Mouse (Mus musculus) ES-E14 (cell line): ENCODE measurements around the gene Fastk.

Experiments
- CHD2 ChIP-seq: IDR thresholded peaks from 2 replicates; pipeline ENCODE4 v1.6.1; 2014; ENCODE audit warnings: mild to moderate bottlenecking, low read depth, low read length, inconsistent platforms
- MAFK ChIP-seq: IDR thresholded peaks from 2 replicates; pipeline ENCODE4 v1.6.1; 2014; ENCODE audit warnings: mild to moderate bottlenecking, low read depth, low read length, inconsistent platforms; ENCODE audit not compliant: insufficient read depth
- ZC3H11A ChIP-seq: IDR thresholded peaks from 2 replicates; pipeline ENCODE4 v1.6.1; 2012; ENCODE audit warnings: low read depth, mild to moderate bottlenecking, inconsistent platforms, low read length, borderline replicate concordance
- ZNF384 ChIP-seq: IDR thresholded peaks from 2 replicates; pipeline ENCODE4 v1.6.1; 2012; ENCODE audit warnings: low read depth, low read length, inconsistent platforms

- TF ChIP-seq MAFK (no peak), CHD2 (no peak), ZNF384 (no peak), ZC3H11A (no peak)
Observed at GRCm38 (mm10) chr5:24412063-24412462, 33.0 kb downstream of the Fastk start.
